Mouse (Mus musculus) heart, adult 2 months (tissue): ENCODE data around the gene Mtor. TPM values are rescaled to one million over a fixed set of nuclear protein-coding genes. Genes with fewer than 3 reads are reported as not detected.

Experiments
- DNase-seq, 2 experiments: peaks; one replicate each; pipeline ENCODE4 v3.0.0; 2021
- H3K27ac ChIP-seq: fragments of 200-600 bp; 2 replicates; pipeline ENCODE4 v1.8.1; 2022
- H3K27me3 ChIP-seq: fragments of 200-500 bp; 2 replicates; pipeline ENCODE4 v1.6.1; 2012; ENCODE audit warnings: mild to moderate bottlenecking, low read length, inconsistent platforms, mixed read lengths; ENCODE audit not compliant: control insufficient read depth, insufficient read depth
- H3K36me3 ChIP-seq: fragments of 200-500 bp; 2 replicates; pipeline ENCODE4 v1.6.1; 2012; ENCODE audit warnings: low read length, inconsistent platforms; ENCODE audit not compliant: control insufficient read depth, insufficient read depth
- H3K4me1 ChIP-seq: fragments of 200-500 bp; 2 replicates; pipeline ENCODE4 v1.6.1; 2011; ENCODE audit warnings: low read length; ENCODE audit not compliant: control insufficient read depth, insufficient read depth
- H3K4me3 ChIP-seq: fragments of 200-600 bp; 2 replicates; pipeline ENCODE4 v1.8.1; 2022
- H3K79me2 ChIP-seq: fragments of 200-500 bp; replicated peaks from 2 replicates; pipeline ENCODE4 v1.6.1; 2012; ENCODE audit warnings: mild to moderate bottlenecking, inconsistent platforms, low read length, moderate library complexity, mixed read lengths; ENCODE audit not compliant: control insufficient read depth, insufficient read depth
- H3K9ac ChIP-seq: fragments of 200-500 bp; 2 replicates; pipeline ENCODE4 v1.6.1; 2012; ENCODE audit warnings: low read depth, mild to moderate bottlenecking, control low read depth, inconsistent platforms, low read length, mixed read lengths
- CTCF ChIP-seq: fragments of 200-600 bp; IDR thresholded peaks from 2 replicates; pipeline ENCODE4 v1.8.1; 2022; ENCODE audit warnings: antibody characterized with exemption, mild to moderate bottlenecking, moderate library complexity
- EP300 ChIP-seq: fragments of 200-500 bp; IDR thresholded peaks from 2 replicates; pipeline ENCODE4 v1.6.1; 2011; ENCODE audit warnings: low read depth, low read length, control low read depth; ENCODE audit not compliant: insufficient read depth
- POLR2A ChIP-seq: fragments of 200-500 bp; IDR thresholded peaks from 2 replicates; pipeline ENCODE4 v1.6.1; 2011; ENCODE audit warnings: mild to moderate bottlenecking, low read depth, low read length, control low read depth; ENCODE audit not compliant: insufficient read depth
- WGBS: fragments of 180-500 bp; shearing (Covaris S2); methylation state at CpG from one replicate; pipeline ENCODE4 v1.1.7; 2018; 5-methylcytosine and 5-hydroxymethylcytosine counted together
- intact Hi-C: fragments of 180-260 bp; cut with DNase I; formaldehyde crosslinking; loops from one replicate; pipeline ENCODE4 v1.15.1; 2025
- polyA plus RNA-seq: library from polyadenylated mRNA; depleted of rRNA; stranded (reverse); fragments of >200 nt; gene quantifications from 2 replicates; pipeline ENCODE4 v1.2.3, GENCODE M21; 2012
- total RNA-seq, 2 experiments: library from RNA; stranded (reverse); gene quantifications; 2 replicates each; pipeline ENCODE4 v1.2.3; 2021

Gene Mtor
- total and polyA plus RNA-seq, 3 experiments = 18.6 to 49.7 (median 40.9) TPM

DNA sequence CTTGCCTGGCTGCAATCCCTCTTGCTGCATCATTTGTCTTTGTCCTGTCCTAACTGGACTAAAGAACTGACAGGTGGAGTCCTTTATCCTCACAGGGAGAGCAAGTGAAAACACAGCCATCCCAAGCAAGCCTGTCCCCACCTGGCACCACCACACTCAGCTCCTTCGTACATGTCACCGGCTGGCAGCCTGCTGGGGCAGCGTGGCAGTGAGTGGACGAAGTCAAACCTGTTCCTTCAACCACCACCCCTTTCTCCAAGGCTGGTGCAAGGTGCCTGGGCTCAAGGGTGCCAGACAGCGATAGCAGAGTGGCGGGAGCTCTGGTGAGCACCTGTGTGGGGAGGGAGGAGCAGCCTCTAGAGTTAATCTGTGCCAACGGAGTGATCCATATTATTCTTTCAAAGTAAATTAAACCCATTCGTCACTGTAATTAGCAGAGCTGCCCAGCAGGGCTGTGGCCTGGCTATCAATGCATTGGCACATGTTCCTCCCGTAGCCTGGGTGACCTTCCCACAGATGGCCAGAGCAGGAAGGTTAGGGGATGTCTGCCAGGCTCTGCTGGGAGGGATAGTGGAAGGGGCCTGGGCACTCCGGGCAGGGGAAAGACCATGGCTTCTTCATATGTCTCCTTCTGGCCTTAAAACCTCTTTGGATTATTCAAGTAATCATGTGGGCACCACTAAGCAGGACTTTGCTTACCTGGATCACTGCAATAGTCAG is 40.0 kb upstream of the Mtor start:
- no peak for TF ChIP-seq EP300
- TF ChIP-seq CTCF = no peak
- TF ChIP-seq POLR2A = no peak
- H3K27me3 ChIP-seq = peaks cover 4% of the 10 kb centered on the region
- H3K36me3 ChIP-seq = no peaks in the 10 kb centered on the region
- no peak overlapping the region for H3K9ac ChIP-seq
- H3K4me1 ChIP-seq = peaks cover 2% of the 10 kb centered on the region; the same call in 1 of the 2 replicates
- 70% methylated on average over 10 of the region's 10 CpGs for WGBS
- no peak overlapping the region for H3K27ac ChIP-seq
- H3K79me2 ChIP-seq = no peaks in the 10 kb centered on the region
- DNase-seq = no peak
- intact Hi-C loops = no loop called here
- H3K4me3 ChIP-seq = no peak overlapping the region

DNA sequence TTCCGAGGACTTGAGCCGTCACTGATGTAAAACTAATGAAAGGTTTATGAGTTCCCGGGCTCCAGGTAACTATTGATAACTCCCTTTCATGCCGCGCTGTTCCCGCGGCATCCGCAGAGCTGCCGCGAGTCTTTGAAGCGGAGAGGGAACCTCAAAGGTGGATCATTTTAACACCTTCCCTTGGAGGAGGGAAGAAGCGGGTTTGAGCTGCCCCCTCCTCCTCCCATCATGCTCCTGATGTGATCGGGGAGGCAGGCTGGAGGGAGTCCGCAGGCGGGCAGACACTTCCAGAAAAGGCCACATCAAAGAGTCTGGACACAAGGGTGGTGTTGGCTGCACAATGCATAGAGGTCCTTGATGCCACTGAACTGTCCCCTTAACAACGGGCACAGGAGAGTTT is 32.8 kb upstream of the Mtor start:
- Histone ChIP-seq H3K4me3 (no peak overlapping the region), H3K36me3 (no peaks in the 10 kb centered on the region), H3K4me1 (no peaks in the 10 kb centered on the region), H3K9ac (no peak overlapping the region), H3K27me3 (no peaks in the 10 kb centered on the region; the same call in 1 of the 2 replicates), H3K27ac (no peak overlapping the region), H3K79me2 (no peaks in the 10 kb centered on the region)
- TF ChIP-seq CTCF (no peak), POLR2A (no peak), EP300 (no peak)
- no peak for DNase-seq
- WGBS = 9% methylated on average over 16 of the region's 16 CpGs
- intact Hi-C loops = no loop called here

DNA sequence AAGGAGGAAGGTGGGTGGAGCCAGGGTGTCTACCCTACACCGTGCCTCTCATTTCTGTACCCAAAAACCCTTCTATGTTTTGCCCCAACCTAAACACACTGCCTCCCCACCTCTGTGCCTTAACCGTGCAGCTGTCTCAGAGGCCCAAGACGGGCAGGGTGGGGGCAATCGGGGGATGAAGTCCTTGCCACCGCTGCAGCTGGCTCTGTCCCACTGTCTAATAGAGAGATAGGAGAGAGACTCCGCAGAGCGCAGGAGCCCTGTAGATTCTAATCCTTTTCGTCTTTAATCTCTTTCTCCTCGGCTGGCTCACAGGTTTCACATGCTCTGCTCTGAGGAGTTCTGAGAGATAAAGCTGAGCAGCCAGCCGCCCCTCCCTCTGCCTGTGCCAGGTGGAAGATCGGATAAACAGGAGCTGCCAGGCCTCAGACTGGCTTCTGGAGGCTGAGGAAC is 31.3 kb upstream of the Mtor start:
- DNase-seq = no peak
- WGBS = 31% methylated on average over 11 of the region's 11 CpGs
- Histone ChIP-seq H3K27ac (no peak overlapping the region), H3K4me1 (no peaks in the 10 kb centered on the region), H3K79me2 (no peaks in the 10 kb centered on the region), H3K36me3 (no peaks in the 10 kb centered on the region), H3K4me3 (no peak overlapping the region), H3K9ac (no peak overlapping the region), H3K27me3 (no peaks in the 10 kb centered on the region; the same call in 1 of the 2 replicates)
- intact Hi-C loops = no loop called here
- TF ChIP-seq CTCF (no peak), EP300 (no peak), POLR2A (no peak)

- H3K27ac ChIP-seq = no peak overlapping the region
- H3K36me3 ChIP-seq = no peaks in the 10 kb centered on the region
- H3K4me3 ChIP-seq = no peak overlapping the region
- TF ChIP-seq CTCF = no peak
- no peak for TF ChIP-seq EP300
- TF ChIP-seq POLR2A = no peak
- no peak overlapping the region for H3K9ac ChIP-seq
- no peak for DNase-seq
- no peaks in the 10 kb centered on the region for H3K4me1 ChIP-seq
- WGBS = 62% methylated on average over 6 of the region's 6 CpGs
- intact Hi-C loops = no loop called here
- H3K27me3 ChIP-seq = no peaks in the 10 kb centered on the region; the same call in 1 of the 2 replicates
- H3K79me2 ChIP-seq = no peaks in the 10 kb centered on the region
Measured at GRCm38 (mm10) chr4:148417559-148417958, 30.9 kb upstream of the Mtor start.

DNA sequence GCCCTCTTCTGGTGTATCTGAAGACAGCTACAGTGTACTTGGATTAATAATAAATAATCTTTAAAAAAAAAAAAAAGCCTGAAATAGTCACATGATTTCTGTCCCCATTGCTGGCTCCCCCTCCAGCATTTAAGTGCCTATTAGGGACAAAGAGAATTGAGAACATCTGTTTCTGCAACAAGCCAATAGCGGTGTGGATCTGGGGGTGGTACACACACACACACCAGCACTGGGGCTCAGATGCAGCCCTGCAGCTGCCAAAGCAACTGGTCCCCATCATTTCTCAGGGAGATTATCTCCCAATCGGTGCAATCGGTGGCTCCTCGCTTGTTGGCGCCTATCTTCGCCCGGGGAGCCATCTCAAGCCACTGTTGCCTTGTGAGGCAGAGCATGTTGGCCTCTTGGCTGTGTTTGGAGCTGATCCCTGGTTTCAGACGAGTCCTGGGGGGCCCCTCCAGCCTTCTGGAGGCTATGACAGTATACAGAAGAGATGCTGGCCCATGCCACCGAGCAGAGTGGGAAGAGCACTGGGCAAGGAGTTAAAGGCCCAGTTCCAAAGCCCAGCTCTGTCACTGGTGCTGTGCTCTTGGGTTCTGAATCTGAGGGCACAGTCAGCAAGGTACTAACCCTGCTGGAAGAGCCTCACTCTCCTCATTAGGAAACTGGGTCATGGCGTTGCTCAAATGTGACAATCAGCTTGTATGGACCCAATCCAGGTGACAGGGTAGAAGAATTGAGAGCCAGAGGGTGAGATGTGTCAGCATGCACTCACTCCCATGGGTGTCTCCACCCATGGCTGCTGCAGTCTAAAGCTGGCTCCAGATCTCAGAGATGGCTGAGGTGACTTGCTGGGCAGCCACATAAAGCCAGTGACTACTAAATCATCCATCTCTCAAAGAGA is 21.2 kb upstream of the Mtor start:
- DNase-seq = peak in 1 of 2 experiments; percentile 32
- intact Hi-C loops = loop anchor here (10.0 kb wide), 1 partner anchor 132 kb away; no protein-coding TSS in a partner anchor

More for the DNA sequence above, 21.2 kb upstream of the Mtor start:
- Histone ChIP-seq H3K27ac (no peak overlapping the region), H3K9ac (no peak overlapping the region), H3K27me3 (no peaks in the 10 kb centered on the region), H3K36me3 (no peaks in the 10 kb centered on the region), H3K4me1 (no peaks in the 10 kb centered on the region; the same call in 1 of the 2 replicates), H3K79me2 (no peaks in the 10 kb centered on the region), H3K4me3 (no peak overlapping the region)
- TF ChIP-seq EP300 (no peak), CTCF (peak; percentile 27), POLR2A (no peak)
- WGBS = 66% methylated on average over 10 of the region's 10 CpGs
